Mouse (Mus musculus) MEL (cell line): ENCODE results near the gene Zdhhc14.

Source experiments
- HCFC1 ChIP-seq: IDR thresholded peaks from 2 replicates; pipeline ENCODE4 v1.6.1; 2012; ENCODE audit warnings: low read depth, mild to moderate bottlenecking, inconsistent platforms, low read length, improper control_type of control experiment, moderate library complexity
- MXI1 ChIP-seq: IDR thresholded peaks from 2 replicates; pipeline ENCODE4 v1.6.1; 2011; ENCODE audit warnings: mild to moderate bottlenecking, low read depth, low read length, improper control_type of control experiment
- POLR2A ChIP-seq, 2 experiments: IDR thresholded peaks; 2 replicates each; pipeline ENCODE4 v1.6.1; 2011 to 2012; ENCODE audit warnings: low read length in 2 of 2, mild to moderate bottlenecking in 2 of 2, control low read depth in 1 of 2, improper control_type of control experiment in 1 of 2, low read depth in 1 of 2, moderate library complexity in 1 of 2; ENCODE audit not compliant: control insufficient read depth in 1 of 2, insufficient read depth in 1 of 2, poor library complexity in 1 of 2

DNA sequence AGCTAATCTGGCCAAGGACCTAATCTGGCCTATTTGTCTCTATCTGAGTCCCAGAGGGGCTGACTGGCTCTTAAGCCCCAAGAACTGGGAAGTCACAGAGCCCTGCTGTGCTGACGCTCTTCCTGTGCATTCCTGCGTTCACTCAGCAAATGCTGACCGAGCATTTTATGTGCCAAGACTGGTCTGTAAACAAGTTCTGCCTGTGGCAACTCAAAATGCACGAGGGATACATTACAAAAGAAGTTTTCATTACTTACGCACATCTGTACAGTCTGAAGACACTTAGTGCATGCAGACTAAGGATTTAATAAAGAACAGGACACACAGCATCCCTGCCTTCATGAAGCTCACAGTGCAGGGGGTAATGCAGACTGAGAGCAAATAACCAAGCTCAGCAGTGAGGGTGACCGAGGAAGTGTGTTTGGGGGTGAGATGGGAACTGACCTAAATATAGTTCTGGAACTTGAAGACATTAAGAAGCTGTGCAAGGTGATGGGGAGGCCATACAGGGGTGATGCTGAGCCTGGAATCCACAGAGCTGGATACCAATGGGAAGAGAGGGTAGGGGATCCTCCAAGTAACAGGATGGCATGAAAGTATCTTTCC lies 99.3 kb downstream of the Zdhhc14 start:
- TF ChIP-seq POLR2A (IDR thresholded peaks at IDR 0.05; ENCODE audit: control insufficient read depth in 1 of 2, insufficient read depth in 1 of 2, low read depth in 1 of 2, low read length in 2 of 2, poor library complexity in 1 of 2) (no peak), HCFC1 (no peak), MXI1 (no peak)
